Mouse (Mus musculus) thymus, postnatal 36 days (tissue): ENCODE measurements around the gene Nsmce4a.
A peak's percentile ranks its signal among the peaks of the same experiment; 100 is the strongest.
"Not testable (repeated sequence)": the region's sequence is repeated elsewhere in the genome, so short reads cannot be mapped to it uniquely, and the experiment has no call there.

Source experiments
- DNase-seq, 2 experiments: peaks; one replicate each; pipeline ENCODE4 v3.0.0; 2022; ENCODE audit warnings: mixed read lengths in 2 of 2

Nsmce4a gene

GRCm38 (mm10) chr7:130533316-130534260 is 39.3 kb downstream of the Nsmce4a start:
- DNase-seq, result peak; percentile 66 to 77

GRCm38 (mm10) chr7:130531138-130531537 is 41.8 kb downstream of the Nsmce4a start:
- DNase-seq, result not testable (repeated sequence)

GRCm38 (mm10) chr7:130527306-130527705 is 45.6 kb downstream of the Nsmce4a start:
- no peak for DNase-seq

- DNase-seq, result no peak
These were observed 49.5 kb downstream of the Nsmce4a start for GRCm38 (mm10) chr7:130523451-130523850.

GRCm38 (mm10) chr7:130520812-130521422 is 52.0 kb downstream of the Nsmce4a start:
- DNase-seq, result no peak

- no peak for DNase-seq
These were observed 52.9 kb downstream of the Nsmce4a start, which contains the start of gene Ate1 for GRCm38 (mm10) chr7:130520049-130520425. Ate1 (minus strand) TSS chr7:130520369.

GRCm38 (mm10) chr7:130519096-130520048 is 53.5 kb downstream of the Nsmce4a start:
- DNase-seq, result peak; percentile 96

- DNase-seq, result no peak
These were observed 54.5 kb downstream of the Nsmce4a start for GRCm38 (mm10) chr7:130518213-130519095.

GRCm38 (mm10) chr7:130510243-130510642 is 62.7 kb downstream of the Nsmce4a start:
- DNase-seq, result no peak

GRCm38 (mm10) chr7:130503006-130503405 is 69.9 kb downstream of the Nsmce4a start:
- no peak for DNase-seq

- no peak for DNase-seq
These were observed 71.4 kb downstream of the Nsmce4a start for GRCm38 (mm10) chr7:130501499-130501898.

- no peak for DNase-seq
These were observed 79.6 kb downstream of the Nsmce4a start for GRCm38 (mm10) chr7:130493346-130493745.

- DNase-seq, result no peak
These were observed 80.9 kb downstream of the Nsmce4a start for GRCm38 (mm10) chr7:130492026-130492425.
